Mouse (Mus musculus): ENCODE data around the gene Tcf7l1.

Gene Tcf7l1

GRCm38 (mm10) chr6:72745781-72746180 is 43.3 kb downstream of the Tcf7l1 start:
- DNase-seq (ENCODE audit: low read depth, low spot score) = no peak

GRCm38 (mm10) chr6:72744144-72744800 is 44.8 kb downstream of the Tcf7l1 start:
- no peak for DNase-seq (ENCODE audit: low read depth, low spot score)

- no peak for DNase-seq (ENCODE audit: low read depth, low spot score)
Measured at GRCm38 (mm10) chr6:72743624-72744041, 45.4 kb downstream of the Tcf7l1 start.

- DNase-seq (ENCODE audit: low read depth, low spot score) = no peak
Measured at GRCm38 (mm10) chr6:72742331-72742730, 46.7 kb downstream of the Tcf7l1 start.

- no peak for DNase-seq (ENCODE audit: low read depth, low spot score)
Measured at GRCm38 (mm10) chr6:72740596-72741421, 48.2 kb downstream of the Tcf7l1 start.

- DNase-seq (ENCODE audit: low read depth, low spot score) = no peak
Measured at GRCm38 (mm10) chr6:72736872-72737271, 52.2 kb downstream of the Tcf7l1 start.

- DNase-seq (ENCODE audit: low read depth, low spot score) = no peak
Measured at GRCm38 (mm10) chr6:72735206-72735605, 53.8 kb downstream of the Tcf7l1 start.

- no peak for DNase-seq (ENCODE audit: low read depth, low spot score)
Measured at GRCm38 (mm10) chr6:72733375-72733774, 55.7 kb downstream of the Tcf7l1 start.

- no peak for DNase-seq (ENCODE audit: low read depth, low spot score)
Measured at GRCm38 (mm10) chr6:72732109-72732508, 56.9 kb downstream of the Tcf7l1 start.

GRCm38 (mm10) chr6:72730560-72730849 is 58.5 kb downstream of the Tcf7l1 start:
- peak; percentile 61 for DNase-seq (ENCODE audit: low read depth, low spot score)

- no peak for DNase-seq (ENCODE audit: low read depth, low spot score)
Measured at GRCm38 (mm10) chr6:72729831-72730559, 59.1 kb downstream of the Tcf7l1 start.

- no peak for DNase-seq (ENCODE audit: low read depth, low spot score)
Measured at GRCm38 (mm10) chr6:72727826-72728225, 61.2 kb downstream of the Tcf7l1 start.

GRCm38 (mm10) chr6:72724494-72725180 is 64.4 kb downstream of the Tcf7l1 start:
- DNase-seq (ENCODE audit: low read depth, low spot score) = no peak

GRCm38 (mm10) chr6:72723731-72724385 is 65.2 kb downstream of the Tcf7l1 start:
- no peak for DNase-seq (ENCODE audit: low read depth, low spot score)

- DNase-seq (ENCODE audit: low read depth, low spot score) = no peak
Measured at GRCm38 (mm10) chr6:72723143-72723542, 65.9 kb downstream of the Tcf7l1 start.

GRCm38 (mm10) chr6:72720852-72721251 is 68.2 kb downstream of the Tcf7l1 start:
- DNase-seq (ENCODE audit: low read depth, low spot score) = no peak

- no peak for DNase-seq (ENCODE audit: low read depth, low spot score)
Measured at GRCm38 (mm10) chr6:72714726-72715125, 74.3 kb downstream of the Tcf7l1 start.

GRCm38 (mm10) chr6:72714250-72714649 is 74.8 kb downstream of the Tcf7l1 start:
- DNase-seq (ENCODE audit: low read depth, low spot score) = peak; percentile 70

GRCm38 (mm10) chr6:72711508-72712081 is 77.5 kb downstream of the Tcf7l1 start:
- peak; percentile 89 for DNase-seq (ENCODE audit: low read depth, low spot score)

- peak; percentile 50 for DNase-seq (ENCODE audit: low read depth, low spot score)
Measured at GRCm38 (mm10) chr6:72710897-72711507, 78.1 kb downstream of the Tcf7l1 start.

Measured in mesoderm, embryonic 11.5 days (tissue).